Mouse (Mus musculus) lung, postnatal 0 days (tissue): ENCODE measurements at regions not wholly inside any gene's neighbourhood (a gene's known extent, or its start where the extent isn't known, plus 50 kb on each side); places are given as distances from the start of the nearest gene placed in this dataset.
A peak's percentile ranks its signal among the peaks of the same experiment; 100 is the strongest.

Experiments used
- CTCF ChIP-seq: IDR thresholded peaks from 2 replicates; pipeline ENCODE4 v1.5.1; 2016; ENCODE audit warnings: antibody characterized with exemption, mild to moderate bottlenecking
- EP300 ChIP-seq: IDR thresholded peaks from 2 replicates; pipeline ENCODE4 v1.6.1; 2016; ENCODE audit warnings: antibody characterized with exemption, mild to moderate bottlenecking, control low read depth

- TF ChIP-seq CTCF (peak; percentile 83), EP300 (no peak)
These were observed 251.3 kb upstream of the Tgfbr2 start for GRCm38 (mm10) chr9:116426269-116426999.
